Mouse (Mus musculus) testis, adult 2 months (tissue): Measurements from ENCODE around the gene Gpr176. TPM values are rescaled to one million over a fixed set of nuclear protein-coding genes. Genes with fewer than 3 reads are reported as not detected.

Experiments
- H3K27ac ChIP-seq: fragments of 200-500 bp; 2 replicates; pipeline ENCODE4 v1.5.1; 2012; ENCODE audit warnings: low read depth, low read length; ENCODE audit not compliant: control insufficient read depth, insufficient read depth
- H3K27me3 ChIP-seq: fragments of 200-500 bp; 2 replicates; pipeline ENCODE4 v1.6.1; 2012; ENCODE audit warnings: mild to moderate bottlenecking, low read length, moderate library complexity; ENCODE audit not compliant: control insufficient read depth, insufficient read depth
- H3K36me3 ChIP-seq: fragments of 200-500 bp; 2 replicates; pipeline ENCODE4 v1.6.1; 2012; ENCODE audit warnings: mild to moderate bottlenecking, low read length; ENCODE audit not compliant: control insufficient read depth, insufficient read depth
- H3K4me1 ChIP-seq: fragments of 200-500 bp; 2 replicates; pipeline ENCODE4 v1.6.1; 2012; ENCODE audit warnings: low read length; ENCODE audit not compliant: control insufficient read depth, insufficient read depth
- H3K4me3 ChIP-seq: fragments of 200-500 bp; 2 replicates; pipeline ENCODE4 v1.5.1; 2012; ENCODE audit warnings: low read depth, mild to moderate bottlenecking, low read length, moderate library complexity, mixed read lengths; ENCODE audit not compliant: control insufficient read depth
- CTCF ChIP-seq: fragments of 200-500 bp; IDR thresholded peaks from 2 replicates; pipeline ENCODE4 v1.5.1; 2012; ENCODE audit warnings: low read depth, mild to moderate bottlenecking, inconsistent platforms, low read length, moderate library complexity; ENCODE audit not compliant: control insufficient read depth, insufficient read depth, insufficient replicate concordance
- POLR2A ChIP-seq: fragments of 200-500 bp; IDR thresholded peaks from 2 replicates; pipeline ENCODE4 v1.6.1; 2012; ENCODE audit warnings: low read depth, mild to moderate bottlenecking, inconsistent platforms, low read length, moderate library complexity; ENCODE audit not compliant: control insufficient read depth
- polyA plus RNA-seq: library from polyadenylated mRNA; depleted of rRNA; stranded (reverse); fragments of >200 nt; gene quantifications from 2 replicates; pipeline ENCODE4 v1.2.3, GENCODE M21; 2012

The Gpr176 gene
- polyA plus RNA-seq, 1 experiment = 0.32 TPM

GRCm38 (mm10) chr2:118372561-118372900, 688 bp downstream of the Gpr176 start:
- TF ChIP-seq CTCF = no peak
- Histone ChIP-seq H3K27me3 (no peaks in the 10 kb centered on the region), H3K27ac (no peak overlapping the region), H3K36me3 (no peaks in the 10 kb centered on the region), H3K4me3 (peak overlapping the region; percentile 77), H3K4me1 (peaks cover 17% of the 10 kb centered on the region)

DNA sequence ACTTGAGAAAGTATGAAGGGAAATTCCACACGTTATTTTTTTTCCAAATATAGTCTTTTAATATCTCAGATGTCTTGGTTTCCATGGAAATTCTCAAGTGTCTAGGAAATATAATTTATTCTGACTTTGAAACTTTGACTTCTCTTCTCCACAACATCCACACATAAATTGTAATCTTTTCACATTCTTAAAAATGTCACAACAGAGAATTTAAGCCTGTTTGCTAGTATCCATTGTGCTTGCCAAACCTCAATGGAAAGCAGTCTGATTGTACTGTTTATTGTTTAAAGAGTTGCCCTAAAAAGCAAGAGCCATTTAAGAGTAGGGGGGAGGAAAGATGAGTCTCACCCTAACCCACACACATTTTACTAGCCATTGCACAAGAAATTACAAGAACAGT, 1.4 kb downstream of the Gpr176 start:
- H3K36me3 ChIP-seq = no peaks in the 10 kb centered on the region
- no peaks in the 10 kb centered on the region for H3K27me3 ChIP-seq
- H3K4me1 ChIP-seq = peaks cover 17% of the 10 kb centered on the region
- H3K4me3 ChIP-seq = no peak overlapping the region
- no peak overlapping the region for H3K27ac ChIP-seq
- TF ChIP-seq POLR2A (no peak), CTCF (no peak)

- TF ChIP-seq CTCF = no peak
- no peak for TF ChIP-seq POLR2A
- H3K4me3 ChIP-seq = no peak overlapping the region
These were observed 18.0 kb downstream of the Gpr176 start for GRCm38 (mm10) chr2:118355138-118355719.

DNA sequence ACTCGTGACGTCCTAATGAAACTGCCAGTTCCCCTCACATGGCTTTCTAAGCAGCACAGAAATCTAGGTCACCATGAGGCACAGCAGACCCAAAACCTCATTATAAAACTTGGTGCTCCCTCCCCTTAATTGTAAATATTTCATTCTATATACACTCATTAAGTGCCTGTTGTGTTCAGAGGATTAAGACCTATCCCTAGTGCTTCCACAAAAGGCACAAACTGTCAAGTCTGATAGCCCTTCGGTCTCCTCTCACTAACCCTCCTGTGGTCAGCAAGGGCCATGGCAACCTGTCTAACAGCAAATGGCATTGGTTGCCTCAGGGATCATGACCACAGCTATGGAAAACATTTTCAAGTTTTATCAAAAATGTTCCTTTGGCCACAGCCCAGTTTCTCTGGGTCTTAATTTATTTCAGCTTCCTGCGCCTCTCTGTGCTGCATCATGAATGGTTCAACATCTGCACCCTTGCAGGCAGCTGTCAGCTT, 19.3 kb downstream of the Gpr176 start:
- no peak overlapping the region for H3K27ac ChIP-seq
- no peaks in the 10 kb centered on the region for H3K4me1 ChIP-seq
- no peak for TF ChIP-seq POLR2A
- H3K36me3 ChIP-seq = no peaks in the 10 kb centered on the region
- H3K27me3 ChIP-seq = no peaks in the 10 kb centered on the region
- no peak overlapping the region for H3K4me3 ChIP-seq

More at GRCm38 (mm10) chr2:118355138-118355719, 18.0 kb downstream of the Gpr176 start:
- Histone ChIP-seq H3K27ac (no peak overlapping the region), H3K27me3 (no peaks in the 10 kb centered on the region), H3K4me1 (no peaks in the 10 kb centered on the region), H3K36me3 (no peaks in the 10 kb centered on the region)

DNA sequence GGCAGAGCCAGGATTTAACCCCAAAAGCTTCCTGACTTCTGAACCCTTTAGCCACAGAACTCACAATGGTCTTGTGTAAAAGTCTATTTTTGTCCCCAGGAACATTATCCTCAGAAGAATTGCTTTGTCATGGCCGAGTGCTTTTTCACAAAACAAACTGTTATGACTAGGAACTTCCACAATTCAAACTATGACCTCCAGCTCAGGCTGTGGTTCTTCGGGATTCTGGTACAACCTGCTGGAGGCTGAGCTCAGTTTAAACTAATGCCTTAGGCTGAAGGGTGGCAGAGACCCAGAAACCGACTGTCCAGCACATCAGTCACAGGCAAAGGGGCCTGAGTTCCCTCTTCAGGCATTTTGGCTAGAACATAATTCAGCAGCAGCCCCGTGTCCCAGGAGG, 19.7 kb downstream of the Gpr176 start:
- Histone ChIP-seq H3K4me3 (no peak overlapping the region), H3K36me3 (no peaks in the 10 kb centered on the region), H3K27ac (no peak overlapping the region), H3K4me1 (no peaks in the 10 kb centered on the region), H3K27me3 (no peaks in the 10 kb centered on the region)
- TF ChIP-seq CTCF (no peak), POLR2A (no peak)

DNA sequence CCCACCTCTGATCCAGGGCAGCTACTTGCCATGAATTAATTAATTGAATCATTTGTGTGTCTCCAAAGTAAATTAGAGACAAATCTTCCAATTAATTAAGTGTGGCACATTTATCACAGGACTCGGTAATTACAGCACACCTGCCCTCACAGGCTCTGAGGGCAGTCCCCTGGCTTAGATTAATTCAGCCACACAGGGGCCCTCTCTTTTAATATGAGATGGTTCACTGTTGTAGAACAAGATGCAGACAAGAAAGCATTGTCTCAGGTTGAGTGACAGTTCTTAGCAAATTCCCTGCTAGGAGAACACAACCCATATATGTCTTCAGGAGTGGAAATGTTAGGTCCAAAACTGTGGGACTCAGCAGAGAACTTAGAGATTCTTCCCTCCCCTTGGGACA, 27.7 kb downstream of the Gpr176 start:
- H3K36me3 ChIP-seq = no peaks in the 10 kb centered on the region
- TF ChIP-seq CTCF = no peak
- TF ChIP-seq POLR2A = no peak
- no peaks in the 10 kb centered on the region for H3K27me3 ChIP-seq
- H3K4me1 ChIP-seq = no peaks in the 10 kb centered on the region
- no peak overlapping the region for H3K27ac ChIP-seq
- no peak overlapping the region for H3K4me3 ChIP-seq

GRCm38 (mm10) chr2:118343897-118344296, 29.3 kb downstream of the Gpr176 start:
- H3K4me1 ChIP-seq = no peaks in the 10 kb centered on the region
- no peaks in the 10 kb centered on the region for H3K36me3 ChIP-seq
- TF ChIP-seq CTCF (no peak), POLR2A (no peak)
- H3K27ac ChIP-seq = no peak overlapping the region
- no peaks in the 10 kb centered on the region for H3K27me3 ChIP-seq
- H3K4me3 ChIP-seq = no peak overlapping the region

DNA sequence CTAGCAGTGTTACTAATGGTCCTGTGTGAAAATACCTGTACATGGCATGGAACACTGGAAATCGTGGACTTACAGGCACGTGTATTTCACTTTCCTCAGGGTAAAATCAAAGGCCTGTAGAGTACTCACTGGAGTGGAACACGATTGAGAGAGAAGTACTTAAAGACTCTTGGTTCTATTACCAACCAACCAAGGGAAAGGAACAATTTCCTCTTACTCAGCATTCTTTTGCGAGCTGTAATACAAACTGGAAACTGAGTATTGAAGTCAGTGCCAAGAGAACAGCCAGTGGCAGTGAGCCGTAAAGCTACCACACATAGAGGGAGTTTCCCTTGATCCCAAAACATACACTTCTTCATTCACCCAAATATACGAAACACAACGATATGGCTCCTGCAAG, 31.9 kb downstream of the Gpr176 start:
- Histone ChIP-seq H3K4me1 (no peaks in the 10 kb centered on the region), H3K4me3 (no peak overlapping the region), H3K27me3 (no peaks in the 10 kb centered on the region), H3K36me3 (no peaks in the 10 kb centered on the region), H3K27ac (no peak overlapping the region)
- TF ChIP-seq CTCF (no peak), POLR2A (no peak)
